Mouse (Mus musculus) stomach, embryonic 16.5 days (tissue): ENCODE measurements around the gene Gsg1l. TPM values are rescaled to one million over a fixed set of nuclear protein-coding genes. Genes with fewer than 3 reads are reported as not detected.

Experiments used
- ATAC-seq: fragments of 200-750 bp; cut with Nextera tagmentation; 2 replicates; pipeline ENCODE4 v1.8.0; 2017; ENCODE audit warnings: moderate number of reproducible peaks, moderate TSS enrichment; ENCODE audit not compliant: insufficient read depth, low FRiP score
- H3K27ac ChIP-seq: fragments of 300-500 bp; sonication (generic); 2 replicates; pipeline ENCODE4 v1.5.1; 2014; ENCODE audit warnings: low read length
- H3K27me3 ChIP-seq: fragments of 300-500 bp; sonication (generic); 2 replicates; pipeline ENCODE4 v1.6.1; 2014; ENCODE audit warnings: low read length, control low read depth, mixed read lengths; ENCODE audit not compliant: control insufficient read depth, insufficient read depth
- H3K36me3 ChIP-seq: fragments of 300-500 bp; sonication (generic); 2 replicates; pipeline ENCODE4 v1.6.1; 2014; ENCODE audit warnings: low read length; ENCODE audit not compliant: control insufficient read depth, insufficient read depth
- H3K4me1 ChIP-seq: fragments of 300-500 bp; sonication (generic); 2 replicates; pipeline ENCODE4 v1.6.1; 2014; ENCODE audit warnings: low read length, control low read depth, mixed read lengths; ENCODE audit not compliant: control insufficient read depth, insufficient read depth
- H3K4me2 ChIP-seq: fragments of 300-500 bp; sonication (generic); 2 replicates; pipeline ENCODE4 v1.6.1; 2014; ENCODE audit warnings: low read depth, low read length, mixed read lengths
- H3K4me3 ChIP-seq: fragments of 300-500 bp; sonication (generic); replicated peaks from 2 replicates; pipeline ENCODE4 v1.5.1; 2014; ENCODE audit warnings: mild to moderate bottlenecking, low read length
- H3K9ac ChIP-seq: fragments of 300-500 bp; sonication (generic); 2 replicates; pipeline ENCODE4 v1.6.1; 2014; ENCODE audit warnings: low read length
- H3K9me3 ChIP-seq: fragments of 300-500 bp; sonication (generic); replicated peaks from 2 replicates; pipeline ENCODE4 v1.6.1; 2016; ENCODE audit warnings: low read length, control low read depth; ENCODE audit not compliant: control insufficient read depth
- WGBS: fragments of 180-500 bp; shearing (Covaris S2); extraction: QIAGEN DNeasy Blood & Tissue Kit; methylation state at CpG from one replicate; pipeline ENCODE4 v1.1.7; 2014; 5-methylcytosine and 5-hydroxymethylcytosine counted together
- polyA plus RNA-seq: library from polyadenylated mRNA; unstranded; fragments of >200 nt; fragmentation: Nextera tagmentation; extraction: Ambion mirVana; gene quantifications from 2 replicates; pipeline ENCODE4 v1.2.1, GENCODE M21; 2015

The Gsg1l gene
- 0.59 and 0.77 TPM in 2 replicates for polyA plus RNA-seq

DNA sequence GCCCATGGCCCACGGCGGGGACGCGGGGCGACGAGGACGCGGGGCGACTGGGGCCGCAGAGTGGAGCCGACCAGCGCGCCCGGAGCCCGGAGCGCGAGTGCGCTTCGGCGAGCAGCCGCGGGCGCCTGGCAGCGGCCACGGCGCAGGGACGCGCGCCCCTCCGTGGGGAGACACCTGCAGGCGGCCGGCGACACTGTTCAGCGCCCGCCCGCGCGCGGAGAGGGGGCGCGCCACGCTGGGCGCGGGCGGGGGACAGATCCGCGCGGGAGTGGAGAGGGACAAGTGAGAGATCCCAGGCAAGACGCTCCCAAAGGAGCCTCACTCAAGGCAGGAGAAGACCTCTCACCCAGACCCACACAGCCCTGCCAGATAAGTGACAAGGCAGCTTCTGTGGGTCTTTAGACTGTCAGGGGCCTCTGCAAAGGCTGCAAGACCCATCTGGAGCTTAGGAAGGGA is at the start of gene Gsg1l:
Gene Gsg1l, minus strand, starts transcription at position 126 of the 456 bp plus-strand sequence.
- Histone ChIP-seq H3K9ac (peak within 1 kb of the TSS; percentile 58), H3K27ac (no peak within 1 kb of the TSS), H3K36me3 (no peaks in the 10 kb centered on the region), H3K27me3 (peaks cover 54% of the 10 kb centered on the region), H3K4me1 (peaks cover 16% of the 10 kb centered on the region), H3K4me3 (peak within 1 kb of the TSS; percentile 54), H3K9me3 (no peaks in the 10 kb centered on the region), H3K4me2 (peak within 1 kb of the TSS; percentile 97)
- WGBS: under 1% methylated on average over 49 of the region's 49 CpGs
- no peak for ATAC-seq

DNA sequence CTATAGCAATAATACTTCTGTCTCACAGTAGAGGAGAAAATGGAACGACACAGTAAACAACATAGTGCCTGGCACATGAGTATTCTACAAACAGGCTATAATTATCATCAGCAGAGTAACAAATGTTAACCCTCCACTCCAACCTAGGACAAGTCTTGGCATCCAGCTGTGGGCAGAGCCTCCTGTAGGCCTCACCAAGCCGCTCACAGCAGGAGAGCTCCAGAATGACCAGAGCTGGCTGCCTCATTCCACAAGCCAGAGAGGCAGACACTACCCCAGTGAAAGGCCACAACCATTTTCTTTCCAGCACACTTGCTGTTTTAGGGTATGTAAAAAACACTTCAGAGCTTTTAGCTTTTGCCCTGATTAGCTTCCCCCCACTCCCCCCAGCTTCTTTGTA is 45.5 kb upstream of the Gsg1l start:
- Histone ChIP-seq H3K9ac (no peak overlapping the region), H3K27me3 (no peaks in the 10 kb centered on the region), H3K36me3 (peaks cover 12% of the 10 kb centered on the region; the same call in 1 of the 2 replicates), H3K27ac (no peak overlapping the region), H3K4me3 (no peak overlapping the region), H3K4me1 (peaks cover 3% of the 10 kb centered on the region; the same call in 1 of the 2 replicates), H3K9me3 (no peaks in the 10 kb centered on the region), H3K4me2 (no peak overlapping the region)
- WGBS: 84% methylated on average over 2 of the region's 2 CpGs
- no peak for ATAC-seq

- Histone ChIP-seq H3K36me3 (peaks cover 15% of the 10 kb centered on the region; the same call in 1 of the 2 replicates), H3K4me3 (no peak overlapping the region), H3K27ac (no peak overlapping the region), H3K27me3 (no peaks in the 10 kb centered on the region), H3K4me1 (peaks cover 3% of the 10 kb centered on the region; the same call in 1 of the 2 replicates), H3K9ac (no peak overlapping the region), H3K4me2 (no peak overlapping the region), H3K9me3 (no peaks in the 10 kb centered on the region)
- 42% methylated on average over 3 of the region's 3 CpGs for WGBS
- ATAC-seq: peak; percentile 86; the same call in 1 of the 2 replicates
These were observed 44.3 kb upstream of the Gsg1l start for GRCm38 (mm10) chr7:126126502-126126901.

DNA sequence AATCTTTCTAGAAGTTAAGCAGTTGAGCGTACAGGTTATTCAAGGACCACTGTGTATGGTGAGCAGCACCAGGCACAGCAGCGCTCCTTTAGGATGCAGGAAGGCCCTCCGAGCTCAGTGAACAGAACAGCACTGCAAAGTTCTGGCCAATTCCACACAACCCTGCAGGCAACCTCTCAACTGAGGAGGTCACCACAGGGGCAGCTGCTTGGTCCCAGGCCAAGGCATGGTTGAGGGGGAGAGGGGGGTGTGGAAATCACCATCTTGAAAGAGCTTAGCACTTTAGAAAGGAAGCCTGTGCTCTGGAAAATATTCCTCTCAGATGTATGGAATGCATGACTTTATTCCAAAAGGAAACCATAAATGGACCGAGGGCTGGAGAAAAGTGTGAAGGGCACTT is 39.3 kb upstream of the Gsg1l start:
- 68% methylated on average over 4 of the region's 4 CpGs for WGBS
- H3K36me3 ChIP-seq: peaks cover 17% of the 10 kb centered on the region; the same call in 1 of the 2 replicates
- ATAC-seq: peak; percentile 59; the same call in 1 of the 2 replicates
- no peak overlapping the region for H3K4me3 ChIP-seq
- no peaks in the 10 kb centered on the region for H3K9me3 ChIP-seq
- no peak overlapping the region for H3K9ac ChIP-seq
- no peak overlapping the region for H3K4me2 ChIP-seq
- H3K4me1 ChIP-seq: peaks cover 7% of the 10 kb centered on the region; the same call in 1 of the 2 replicates
- H3K27me3 ChIP-seq: no peaks in the 10 kb centered on the region
- H3K27ac ChIP-seq: peak overlapping the region; percentile 54

GRCm38 (mm10) chr7:126119819-126120218 is 37.6 kb upstream of the Gsg1l start:
- H3K9ac ChIP-seq: no peak overlapping the region
- no peak overlapping the region for H3K4me3 ChIP-seq
- 0 out of 2 replicates have a peak, but pooled peaks cover 4% of the 10 kb centered on the region for H3K4me1 ChIP-seq
- no peaks in the 10 kb centered on the region for H3K9me3 ChIP-seq
- no peak overlapping the region for H3K27ac ChIP-seq
- ATAC-seq: no peak
- H3K4me2 ChIP-seq: no peak overlapping the region
- H3K36me3 ChIP-seq: peaks cover 21% of the 10 kb centered on the region; the same call in 1 of the 2 replicates
- H3K27me3 ChIP-seq: no peaks in the 10 kb centered on the region
- 81% methylated on average over 6 of the region's 6 CpGs for WGBS

DNA sequence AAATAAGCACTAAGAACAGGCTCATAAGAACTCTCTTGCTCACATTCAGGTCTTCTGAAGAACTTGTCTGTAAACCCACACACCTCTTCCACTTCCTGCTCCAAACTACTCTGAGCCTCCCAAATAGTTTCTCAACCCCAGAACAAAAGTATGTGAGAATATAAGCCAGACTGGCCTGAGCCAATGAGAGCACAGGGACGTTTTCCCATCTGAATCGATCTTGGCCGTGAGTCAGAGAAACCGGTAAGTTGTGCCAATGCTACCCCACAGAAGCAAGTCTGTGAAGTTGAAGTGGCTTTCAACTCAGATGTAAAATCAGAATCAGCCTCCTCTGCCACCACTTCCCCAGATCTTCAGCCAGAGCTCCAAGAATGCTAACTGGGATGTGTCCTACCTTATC is 31.1 kb upstream of the Gsg1l start:
- H3K4me2 ChIP-seq: no peak overlapping the region
- WGBS: 80% methylated on average over 4 of the region's 4 CpGs
- H3K27me3 ChIP-seq: no peaks in the 10 kb centered on the region
- no peaks in the 10 kb centered on the region for H3K4me1 ChIP-seq
- no peak overlapping the region for H3K9ac ChIP-seq
- H3K27ac ChIP-seq: no peak overlapping the region
- H3K4me3 ChIP-seq: no peak overlapping the region
- no peak for ATAC-seq
- H3K36me3 ChIP-seq: peaks cover 26% of the 10 kb centered on the region
- no peaks in the 10 kb centered on the region for H3K9me3 ChIP-seq

DNA sequence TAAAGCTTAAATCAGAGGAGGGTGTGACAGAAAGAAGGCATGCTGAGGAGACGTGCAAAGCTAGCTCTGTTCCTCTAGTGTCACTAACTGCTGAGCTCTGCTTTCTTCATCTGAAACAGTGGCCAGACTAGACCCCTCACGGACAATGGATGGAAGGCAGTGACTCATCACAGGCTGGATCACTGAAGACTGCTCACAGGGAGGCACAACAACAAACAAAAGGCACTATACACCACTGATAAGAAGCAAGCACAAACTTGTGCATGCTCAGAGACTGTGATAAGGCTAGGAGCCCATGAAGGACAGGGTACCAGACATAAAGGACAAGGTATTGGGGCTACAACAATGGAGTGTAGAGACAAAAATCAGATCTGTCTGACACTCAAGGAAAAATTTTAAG is 29.0 kb upstream of the Gsg1l start:
- Histone ChIP-seq H3K27ac (no peak overlapping the region), H3K4me1 (no peaks in the 10 kb centered on the region), H3K4me3 (no peak overlapping the region), H3K4me2 (no peak overlapping the region), H3K36me3 (peaks cover 30% of the 10 kb centered on the region), H3K9ac (no peak overlapping the region), H3K27me3 (no peaks in the 10 kb centered on the region), H3K9me3 (no peaks in the 10 kb centered on the region)
- 80% methylated on average over 2 of the region's 2 CpGs for WGBS
- ATAC-seq: no peak

DNA sequence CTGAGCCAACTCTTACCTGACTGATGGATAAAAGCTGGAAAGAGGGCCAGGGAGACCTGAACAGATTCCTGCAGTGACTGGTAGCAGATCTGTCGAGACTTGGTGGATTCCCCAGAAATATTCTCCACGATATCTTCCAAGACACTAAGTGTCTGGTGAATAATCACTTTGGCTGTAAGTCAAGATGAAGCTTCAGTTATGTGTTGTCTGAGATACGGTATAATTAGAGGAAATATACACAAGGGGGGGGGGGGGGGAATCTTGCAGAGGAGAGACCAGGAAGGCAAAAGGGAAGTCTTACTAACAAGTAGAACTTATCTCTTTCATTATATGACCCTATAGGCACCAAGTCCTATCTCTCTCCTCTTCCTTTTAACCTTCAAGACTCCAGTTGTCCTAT is 27.7 kb upstream of the Gsg1l start:
- H3K4me2 ChIP-seq: no peak overlapping the region
- ATAC-seq: no peak
- no peaks in the 10 kb centered on the region for H3K4me1 ChIP-seq
- no peak overlapping the region for H3K27ac ChIP-seq
- peaks cover 26% of the 10 kb centered on the region for H3K36me3 ChIP-seq
- H3K9ac ChIP-seq: no peak overlapping the region
- no peak overlapping the region for H3K4me3 ChIP-seq
- no peaks in the 10 kb centered on the region for H3K27me3 ChIP-seq
- H3K9me3 ChIP-seq: no peaks in the 10 kb centered on the region
- 71% methylated on average over 3 of the region's 3 CpGs for WGBS

- 94% methylated on average over 11 of the region's 11 CpGs for WGBS
- Histone ChIP-seq H3K4me1 (no peaks in the 10 kb centered on the region), H3K9me3 (no peaks in the 10 kb centered on the region), H3K9ac (no peak overlapping the region), H3K36me3 (peaks cover 18% of the 10 kb centered on the region), H3K27me3 (no peaks in the 10 kb centered on the region), H3K4me3 (no peak overlapping the region), H3K27ac (no peak overlapping the region), H3K4me2 (no peak overlapping the region)
- ATAC-seq: no peak
These were observed 18.2 kb upstream of the Gsg1l start for GRCm38 (mm10) chr7:126100440-126100839.
